Mouse (Mus musculus) megakaryocyte, embryonic 14.5 days (primary cell): ENCODE results near the gene Lmntd2.

Experiments
- FLI1 ChIP-seq: IDR thresholded peaks from 2 replicates; pipeline ENCODE4 v1.6.1; 2012; ENCODE audit warnings: low read length, inconsistent platforms, mixed read lengths
- GATA1 ChIP-seq: IDR thresholded peaks from 3 replicates; pipeline ENCODE4 v1.6.1; 2012; ENCODE audit warnings: mixed read lengths, low read length, inconsistent platforms, borderline replicate concordance

- TF ChIP-seq FLI1 (no peak), GATA1 (no peak)
Measured at GRCm38 (mm10) chr7:141193948-141194347, 19.9 kb downstream of the Lmntd2 start, which contains the start of the genes Hras and Lrrc56.
